Mouse (Mus musculus): Measurements from ENCODE around the gene 2310034G01Rik. TPM values are rescaled to one million over a fixed set of nuclear protein-coding genes. Genes with fewer than 3 reads are reported as not detected.

Gene 2310034G01Rik
- polyA plus RNA-seq, 1 experiment from 2014 or later, result 2.4 TPM

DNA sequence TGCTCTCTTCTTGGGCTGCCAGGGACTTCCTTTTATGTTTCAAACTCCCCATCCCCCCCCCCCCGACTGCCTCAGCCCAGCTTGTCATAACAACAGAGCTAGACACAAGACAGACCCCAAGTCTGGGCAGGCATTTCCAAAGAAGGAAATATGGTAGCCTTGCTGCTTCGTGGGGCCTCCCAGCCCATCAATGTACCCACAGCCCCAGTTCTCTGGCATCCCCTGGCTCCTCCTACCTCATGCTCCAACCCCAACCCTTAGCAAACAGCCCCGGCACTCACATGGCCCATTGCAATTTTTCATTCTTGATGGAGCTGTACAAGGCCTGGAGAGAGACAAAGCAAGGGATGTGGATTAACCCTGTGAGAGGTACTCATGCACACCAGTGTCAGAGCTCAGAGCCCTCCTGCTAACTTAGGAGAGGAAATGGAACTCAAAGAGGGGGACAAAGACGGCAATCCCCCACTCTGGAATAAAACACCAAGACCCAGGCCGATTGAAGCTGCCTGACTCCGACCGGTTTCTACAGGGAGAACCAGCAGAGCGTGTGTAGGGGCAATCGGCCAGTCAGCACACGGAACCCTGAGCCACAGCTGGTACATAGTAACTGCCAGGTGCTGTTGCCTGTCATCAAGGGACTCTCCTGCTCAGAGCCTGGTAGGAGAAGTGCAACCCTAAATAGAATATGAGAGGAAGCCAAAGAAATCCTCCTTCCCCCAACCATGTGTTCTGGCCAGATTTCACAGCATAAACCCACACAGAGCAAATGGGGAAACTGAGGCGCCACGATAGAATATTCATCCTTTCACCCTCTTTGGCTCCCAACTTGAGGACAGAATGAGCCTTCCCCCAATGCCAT is 34.1 kb downstream of the 2310034G01Rik start:
- Histone ChIP-seq H3K4me2 (ENCODE audit: low read depth) (no peak overlapping the region), H3K4me1 (ENCODE audit: control insufficient read depth, insufficient read depth, low read length) (0 out of 2 replicates have a peak, but pooled peaks cover 7% of the 10 kb centered on the region), H3K4me3 (ENCODE audit: low read depth, low read length) (no peak overlapping the region), H3K9ac (ENCODE audit: low read length) (no peak overlapping the region), H3K9me3 (ENCODE audit: control insufficient read depth, low read length) (no peaks in the 10 kb centered on the region), H3K27ac (ENCODE audit: low read depth, low read length) (no peak overlapping the region), H3K27me3 (ENCODE audit: control insufficient read depth, insufficient read depth, low read length) (peaks cover 78% of the 10 kb centered on the region), H3K36me3 (ENCODE audit: control insufficient read depth, insufficient read depth, low read length) (no peaks in the 10 kb centered on the region)
- 55% methylated on average over 12 of the region's 12 CpGs for WGBS
- ATAC-seq (ENCODE audit: insufficient read depth, low FRiP score, low TSS enrichment) (no peak), DNase-seq (ENCODE audit: low spot score) (no peak)

DNA sequence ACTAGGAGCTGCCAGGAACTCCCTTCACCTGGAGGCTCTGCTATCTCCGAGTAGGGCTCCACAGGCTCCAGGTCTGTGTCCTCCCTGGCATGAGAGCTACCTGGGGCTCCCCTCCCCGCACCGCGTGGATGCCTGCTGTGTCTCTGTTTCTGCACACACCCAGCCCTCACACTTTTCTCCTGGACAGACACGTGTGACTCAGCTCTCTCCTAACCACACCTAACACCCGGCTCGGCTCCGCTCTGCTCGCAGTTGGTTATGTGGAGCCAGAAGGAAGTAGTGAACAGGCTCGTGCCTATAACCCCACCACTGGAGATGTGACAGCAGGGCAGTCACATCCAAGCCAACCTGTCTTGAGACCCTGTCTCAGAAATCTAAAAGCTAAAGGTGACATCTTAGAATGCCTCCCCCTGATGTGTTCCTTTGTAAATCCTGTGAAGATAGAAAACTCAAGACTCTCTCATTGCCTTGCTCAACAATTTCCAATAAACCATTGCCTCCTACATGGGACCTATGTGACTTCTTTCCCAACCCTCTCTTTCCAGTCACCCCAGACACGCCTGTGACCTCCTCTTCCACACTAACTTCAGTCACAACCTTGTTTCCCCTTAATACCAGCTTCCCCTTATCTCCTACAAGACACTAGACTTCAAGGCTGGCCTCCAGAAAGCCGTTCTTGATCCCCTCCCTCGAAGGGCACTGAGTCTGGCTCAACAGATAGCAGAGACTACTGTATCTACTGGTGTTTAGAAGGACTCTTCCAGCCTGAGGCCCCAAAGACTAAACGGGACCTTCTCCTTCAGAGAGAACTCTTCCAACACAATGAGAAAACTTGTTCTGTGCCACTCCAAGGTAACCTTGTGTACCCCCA is 35.0 kb downstream of the 2310034G01Rik start:
- ATAC-seq (ENCODE audit: insufficient read depth, low FRiP score, low TSS enrichment) (no peak), DNase-seq (ENCODE audit: low spot score) (no peak)
- Histone ChIP-seq H3K4me3 (ENCODE audit: low read depth, low read length) (no peak overlapping the region), H3K36me3 (ENCODE audit: control insufficient read depth, insufficient read depth, low read length) (no peaks in the 10 kb centered on the region), H3K27me3 (ENCODE audit: control insufficient read depth, insufficient read depth, low read length) (peaks cover 73% of the 10 kb centered on the region), H3K4me1 (ENCODE audit: control insufficient read depth, insufficient read depth, low read length) (0 out of 2 replicates have a peak, but pooled peaks cover 7% of the 10 kb centered on the region), H3K4me2 (ENCODE audit: low read depth) (no peak overlapping the region), H3K27ac (ENCODE audit: low read depth, low read length) (no peak overlapping the region), H3K9ac (ENCODE audit: low read length) (no peak overlapping the region), H3K9me3 (ENCODE audit: control insufficient read depth, low read length) (no peaks in the 10 kb centered on the region)
- WGBS, result 45% methylated on average over 14 of the region's 14 CpGs

DNA sequence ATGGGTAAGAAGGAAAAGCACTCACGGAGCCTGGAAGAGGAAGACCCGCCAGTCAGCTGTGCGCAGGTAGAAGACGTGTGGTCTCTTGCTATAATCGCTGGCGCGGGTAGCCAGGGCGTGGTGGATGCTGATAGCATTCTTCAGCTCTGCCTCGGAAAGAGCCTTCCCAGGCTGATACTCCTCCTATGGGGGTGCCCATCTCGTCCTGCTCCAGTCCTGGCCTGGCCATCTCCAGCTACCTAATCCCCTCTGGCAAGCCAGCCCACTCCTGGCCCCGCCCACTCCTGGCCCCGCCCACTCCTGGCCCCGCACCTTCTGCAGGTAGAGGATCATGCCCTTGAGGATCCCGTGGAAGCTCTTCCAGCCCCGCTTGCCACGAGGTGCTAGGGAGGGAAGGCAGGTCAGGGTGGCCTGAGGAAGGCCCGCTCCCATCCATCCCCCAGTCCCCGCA is 35.9 kb downstream of the 2310034G01Rik start:
- Histone ChIP-seq H3K9me3 (ENCODE audit: control insufficient read depth, low read length) (no peaks in the 10 kb centered on the region), H3K4me2 (ENCODE audit: low read depth) (no peak overlapping the region), H3K27me3 (ENCODE audit: control insufficient read depth, insufficient read depth, low read length) (peaks cover 64% of the 10 kb centered on the region), H3K4me1 (ENCODE audit: control insufficient read depth, insufficient read depth, low read length) (0 out of 2 replicates have a peak, but pooled peaks cover 7% of the 10 kb centered on the region), H3K9ac (ENCODE audit: low read length) (no peak overlapping the region), H3K36me3 (ENCODE audit: control insufficient read depth, insufficient read depth, low read length) (no peaks in the 10 kb centered on the region), H3K27ac (ENCODE audit: low read depth, low read length) (no peak overlapping the region), H3K4me3 (ENCODE audit: low read depth, low read length) (no peak overlapping the region)
- no peak for ATAC-seq (ENCODE audit: insufficient read depth, low FRiP score, low TSS enrichment)
- WGBS, result 18% methylated on average over 18 of the region's 18 CpGs
- DNase-seq (ENCODE audit: low spot score), result no peak

DNA sequence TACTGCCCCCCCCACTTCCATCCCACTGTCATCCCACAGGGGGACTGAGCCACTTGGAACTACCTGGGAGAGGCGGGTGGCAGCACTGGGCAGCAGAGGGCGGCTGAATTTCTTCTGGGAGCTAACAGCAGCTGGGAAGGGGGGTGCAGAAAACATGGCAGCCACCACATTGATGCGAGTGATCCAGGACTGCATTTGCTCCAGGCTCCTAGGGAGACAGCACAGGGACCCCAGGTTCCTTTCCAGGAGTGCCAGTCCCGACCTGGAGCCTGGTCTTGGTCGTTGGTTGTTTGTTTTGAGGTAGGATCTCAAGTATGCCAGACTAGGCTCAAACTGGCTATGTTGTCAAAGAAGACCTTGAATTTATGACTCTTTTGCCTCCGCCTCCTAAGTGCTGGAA is 36.5 kb downstream of the 2310034G01Rik start:
- Histone ChIP-seq H3K4me3 (ENCODE audit: low read depth, low read length) (no peak overlapping the region), H3K9ac (ENCODE audit: low read length) (no peak overlapping the region), H3K4me1 (ENCODE audit: control insufficient read depth, insufficient read depth, low read length) (peaks cover 8% of the 10 kb centered on the region; the same call in 1 of the 2 replicates), H3K27me3 (ENCODE audit: control insufficient read depth, insufficient read depth, low read length) (peaks cover 61% of the 10 kb centered on the region), H3K4me2 (ENCODE audit: low read depth) (no peak overlapping the region), H3K9me3 (ENCODE audit: control insufficient read depth, low read length) (no peaks in the 10 kb centered on the region), H3K27ac (ENCODE audit: low read depth, low read length) (no peak overlapping the region), H3K36me3 (ENCODE audit: control insufficient read depth, insufficient read depth, low read length) (no peaks in the 10 kb centered on the region)
- ATAC-seq (ENCODE audit: insufficient read depth, low FRiP score, low TSS enrichment), result no peak
- DNase-seq (ENCODE audit: low spot score), result no peak
- 69% methylated on average over 6 of the region's 6 CpGs for WGBS

DNA sequence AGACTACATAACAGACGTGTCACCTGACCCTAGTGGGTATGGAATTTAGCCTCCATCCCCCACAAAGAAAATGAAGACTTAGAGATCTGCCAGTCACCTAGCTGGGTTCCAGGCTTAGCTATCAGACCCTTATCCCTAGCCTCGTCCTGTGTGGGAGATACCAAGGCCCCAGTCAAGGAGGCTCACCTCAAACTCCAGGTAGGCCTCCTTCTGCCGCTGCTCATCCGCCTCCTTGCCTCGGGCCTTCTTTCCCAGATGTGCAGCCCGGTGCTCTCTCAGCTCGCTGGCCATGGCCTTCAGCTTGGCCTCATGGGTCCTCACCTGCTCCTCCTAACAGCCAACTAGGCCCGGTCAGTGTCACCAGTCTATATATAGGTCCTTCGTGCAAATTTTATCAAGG is 37.0 kb downstream of the 2310034G01Rik start:
- Histone ChIP-seq H3K4me3 (ENCODE audit: low read depth, low read length) (no peak overlapping the region), H3K9me3 (ENCODE audit: control insufficient read depth, low read length) (no peaks in the 10 kb centered on the region), H3K4me1 (ENCODE audit: control insufficient read depth, insufficient read depth, low read length) (peaks cover 9% of the 10 kb centered on the region; the same call in 1 of the 2 replicates), H3K4me2 (ENCODE audit: low read depth) (no peak overlapping the region), H3K36me3 (ENCODE audit: control insufficient read depth, insufficient read depth, low read length) (no peaks in the 10 kb centered on the region), H3K27ac (ENCODE audit: low read depth, low read length) (no peak overlapping the region), H3K27me3 (ENCODE audit: control insufficient read depth, insufficient read depth, low read length) (peaks cover 59% of the 10 kb centered on the region), H3K9ac (ENCODE audit: low read length) (no peak overlapping the region)
- ATAC-seq (ENCODE audit: insufficient read depth, low FRiP score, low TSS enrichment) (no peak), DNase-seq (ENCODE audit: low spot score) (no peak)
- 85% methylated on average over 9 of the region's 9 CpGs for WGBS

DNA sequence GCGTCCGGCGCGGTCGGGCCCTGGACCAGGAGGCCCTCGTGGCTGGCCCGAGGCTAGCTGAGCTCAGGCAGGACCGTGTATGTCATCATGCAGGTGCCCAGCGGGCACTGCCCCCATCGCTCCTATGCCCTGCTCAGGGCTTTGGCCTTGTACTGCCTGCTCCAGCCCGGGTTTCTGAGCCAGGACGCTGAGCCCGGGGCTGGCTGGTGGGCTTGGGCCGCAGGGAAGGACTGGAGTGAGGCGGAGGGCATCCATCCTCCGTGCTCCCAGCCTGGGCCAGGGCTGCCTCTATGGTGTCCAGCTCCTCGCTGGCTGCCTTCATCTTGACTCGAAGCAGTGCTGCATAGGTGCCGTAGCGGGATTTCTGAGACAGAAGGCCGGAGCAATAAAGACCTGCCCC is 37.5 kb downstream of the 2310034G01Rik start:
- no peak for ATAC-seq (ENCODE audit: insufficient read depth, low FRiP score, low TSS enrichment)
- WGBS, result 88% methylated on average over 20 of the region's 21 CpGs
- Histone ChIP-seq H3K4me3 (ENCODE audit: low read depth, low read length) (no peak overlapping the region), H3K9me3 (ENCODE audit: control insufficient read depth, low read length) (no peaks in the 10 kb centered on the region), H3K4me2 (ENCODE audit: low read depth) (no peak overlapping the region), H3K9ac (ENCODE audit: low read length) (no peak overlapping the region), H3K4me1 (ENCODE audit: control insufficient read depth, insufficient read depth, low read length) (peaks cover 6% of the 10 kb centered on the region; the same call in 1 of the 2 replicates), H3K36me3 (ENCODE audit: control insufficient read depth, insufficient read depth, low read length) (no peaks in the 10 kb centered on the region), H3K27ac (ENCODE audit: low read depth, low read length) (no peak overlapping the region), H3K27me3 (ENCODE audit: control insufficient read depth, insufficient read depth, low read length) (peaks cover 59% of the 10 kb centered on the region)
- DNase-seq (ENCODE audit: low spot score), result no peak

DNA sequence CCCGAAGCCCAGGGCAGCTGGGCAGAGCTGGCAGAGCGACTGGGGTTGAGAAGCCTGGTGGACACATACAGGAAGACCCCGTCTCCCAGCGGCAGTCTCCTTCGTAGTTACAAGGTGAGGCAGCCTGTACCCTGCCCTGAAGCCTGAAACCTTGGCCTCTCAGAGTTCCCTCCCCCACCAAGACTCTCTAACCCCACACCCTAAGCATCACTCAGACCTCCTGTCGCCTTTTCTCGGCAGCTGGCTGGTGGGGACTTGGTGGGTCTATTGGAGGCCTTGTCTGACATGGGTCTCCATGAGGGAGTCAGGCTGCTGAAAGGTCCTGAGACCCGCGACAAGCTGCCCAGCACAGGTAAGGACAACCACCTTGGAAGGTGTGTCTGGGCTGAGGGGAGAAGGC is 38.8 kb downstream of the 2310034G01Rik start:
- Histone ChIP-seq H3K27ac (ENCODE audit: low read depth, low read length) (no peak overlapping the region), H3K27me3 (ENCODE audit: control insufficient read depth, insufficient read depth, low read length) (peaks cover 50% of the 10 kb centered on the region), H3K36me3 (ENCODE audit: control insufficient read depth, insufficient read depth, low read length) (no peaks in the 10 kb centered on the region), H3K4me2 (ENCODE audit: low read depth) (no peak overlapping the region), H3K9ac (ENCODE audit: low read length) (no peak overlapping the region), H3K9me3 (ENCODE audit: control insufficient read depth, low read length) (no peaks in the 10 kb centered on the region), H3K4me1 (ENCODE audit: control insufficient read depth, insufficient read depth, low read length) (peaks cover 4% of the 10 kb centered on the region; the same call in 1 of the 2 replicates), H3K4me3 (ENCODE audit: low read depth, low read length) (no peak overlapping the region)
- ATAC-seq (ENCODE audit: insufficient read depth, low FRiP score, low TSS enrichment), result no peak
- no peak for DNase-seq (ENCODE audit: low spot score)
- WGBS, result 86% methylated on average over 9 of the region's 9 CpGs

DNA sequence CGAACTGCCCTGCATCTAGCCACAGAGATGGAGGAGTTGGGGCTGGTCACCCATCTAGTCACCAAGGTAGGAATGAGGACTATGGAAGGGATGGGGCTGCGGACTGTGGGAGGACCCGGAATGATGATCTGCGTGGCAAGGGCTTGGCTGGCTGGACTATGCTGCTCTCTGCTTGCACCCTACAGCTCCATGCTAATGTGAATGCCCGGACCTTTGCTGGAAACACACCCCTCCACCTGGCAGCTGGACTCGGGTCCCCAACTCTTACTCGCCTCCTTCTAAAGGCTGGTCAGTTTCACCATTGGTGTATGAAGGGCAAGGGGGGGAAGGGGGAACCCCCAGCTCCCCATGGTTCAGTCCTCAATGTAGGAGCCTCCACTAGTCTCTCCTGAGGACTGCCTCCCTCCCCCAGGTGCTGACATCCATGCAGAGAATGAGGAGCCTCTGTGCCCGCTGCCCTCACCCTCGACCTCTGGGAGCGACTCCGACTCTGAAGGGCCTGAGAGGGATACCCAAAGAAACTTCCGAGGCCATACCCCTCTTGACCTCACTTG is 39.7 kb downstream of the 2310034G01Rik start:
- Histone ChIP-seq H3K9me3 (ENCODE audit: control insufficient read depth, low read length) (no peaks in the 10 kb centered on the region), H3K4me1 (ENCODE audit: control insufficient read depth, insufficient read depth, low read length) (peaks cover 4% of the 10 kb centered on the region; the same call in 1 of the 2 replicates), H3K4me3 (ENCODE audit: low read depth, low read length) (no peak overlapping the region), H3K36me3 (ENCODE audit: control insufficient read depth, insufficient read depth, low read length) (no peaks in the 10 kb centered on the region), H3K27me3 (ENCODE audit: control insufficient read depth, insufficient read depth, low read length) (peaks cover 40% of the 10 kb centered on the region), H3K9ac (ENCODE audit: low read length) (no peak overlapping the region), H3K27ac (ENCODE audit: low read depth, low read length) (no peak overlapping the region), H3K4me2 (ENCODE audit: low read depth) (no peak overlapping the region)
- ATAC-seq (ENCODE audit: insufficient read depth, low FRiP score, low TSS enrichment), result no peak
- no peak for DNase-seq (ENCODE audit: low spot score)
- 94% methylated on average over 12 of the region's 12 CpGs for WGBS
